Mouse (Mus musculus) kidney, postnatal 0 days (tissue): ENCODE data around the gene Fam83g. TPM values are rescaled to one million over a fixed set of nuclear protein-coding genes. Genes with fewer than 3 reads are reported as not detected.

Source experiments
- ATAC-seq: fragments of 200-750 bp; cut with Nextera tagmentation; replicated peaks from 2 replicates; pipeline ENCODE4 v1.8.0; 2017; ENCODE audit warnings: low read depth, moderate number of reproducible peaks, moderate TSS enrichment, moderate library complexity; ENCODE audit not compliant: low FRiP score
- DNase-seq: peaks from one replicate; pipeline ENCODE4 v3.0.0-alpha.2; 2016; ENCODE audit warnings: low spot score
- H3K27ac ChIP-seq: fragments of 300-500 bp; sonication (generic); 2 replicates; pipeline ENCODE4 v1.5.1; 2014; ENCODE audit warnings: mild to moderate bottlenecking
- H3K27me3 ChIP-seq: fragments of 300-500 bp; sonication (generic); 2 replicates; pipeline ENCODE4 v1.6.1; 2014; ENCODE audit warnings: low read length, mixed read lengths; ENCODE audit not compliant: insufficient read depth
- H3K36me3 ChIP-seq: fragments of 300-500 bp; sonication (generic); 2 replicates; pipeline ENCODE4 v1.6.1; 2014; ENCODE audit warnings: low read length, mixed read lengths; ENCODE audit not compliant: insufficient read depth
- H3K4me1 ChIP-seq: fragments of 300-500 bp; sonication (generic); replicated peaks from 2 replicates; pipeline ENCODE4 v1.6.1; 2014; ENCODE audit warnings: antibody characterized with exemption, low read length, mixed read lengths; ENCODE audit not compliant: insufficient read depth
- H3K4me2 ChIP-seq: fragments of 300-500 bp; sonication (generic); 2 replicates; pipeline ENCODE4 v1.6.1; 2014; ENCODE audit warnings: mild to moderate bottlenecking, low read length, moderate library complexity, mixed read lengths
- H3K4me3 ChIP-seq: fragments of 300-500 bp; sonication (generic); replicated peaks from 2 replicates; pipeline ENCODE4 v1.5.1; 2014; ENCODE audit warnings: low read depth, low read length
- H3K9ac ChIP-seq: fragments of 300-500 bp; sonication (generic); 2 replicates; pipeline ENCODE4 v1.6.1; 2014; ENCODE audit warnings: low read depth, low read length
- H3K9me3 ChIP-seq: fragments of 300-500 bp; sonication (generic); replicated peaks from 2 replicates; pipeline ENCODE4 v1.6.1; 2016; ENCODE audit warnings: low read length, inconsistent platforms, mixed read lengths
- CTCF ChIP-seq: IDR thresholded peaks from 2 replicates; pipeline ENCODE4 v1.5.1; 2016; ENCODE audit warnings: antibody characterized with exemption, low read depth, mild to moderate bottlenecking, moderate library complexity
- WGBS: fragments of 180-500 bp; shearing (Covaris S2); extraction: QIAGEN DNeasy Blood & Tissue Kit; methylation state at CpG from one replicate; pipeline ENCODE4 v1.1.7; 2014; 5-methylcytosine and 5-hydroxymethylcytosine counted together
- polyA plus RNA-seq: library from polyadenylated mRNA; unstranded; fragments of >200 nt; fragmentation: Nextera tagmentation; extraction: Ambion mirVana; gene quantifications from 2 replicates; pipeline ENCODE4 v1.2.1, GENCODE M21; 2015

Gene Fam83g
- polyA plus RNA-seq, 1 experiment from 2014 or later: 2.9 TPM

GRCm38 (mm10) chr11:61713157-61713855, 29.4 kb downstream of the Fam83g start:
- DNase-seq (peak; percentile 12), ATAC-seq (no peak)
- Histone ChIP-seq H3K9ac (no peak overlapping the region), H3K27me3 (no peaks in the 10 kb centered on the region), H3K4me3 (no peak overlapping the region), H3K27ac (no peak overlapping the region), H3K4me1 (no peaks in the 10 kb centered on the region), H3K36me3 (no peaks in the 10 kb centered on the region), H3K9me3 (no peaks in the 10 kb centered on the region), H3K4me2 (no peak overlapping the region)
- WGBS: 63% methylated on average over 15 of the region's 15 CpGs
- TF ChIP-seq CTCF: no peak

- no peaks in the 10 kb centered on the region for H3K9me3 ChIP-seq
- 47% methylated on average over 11 of the region's 11 CpGs for WGBS
- H3K36me3 ChIP-seq: no peaks in the 10 kb centered on the region
- TF ChIP-seq CTCF: peak; percentile 96
- H3K27ac ChIP-seq: no peak overlapping the region
- H3K4me2 ChIP-seq: no peak overlapping the region
- no peak overlapping the region for H3K4me3 ChIP-seq
- peak; percentile 63 for ATAC-seq
- H3K4me1 ChIP-seq: no peaks in the 10 kb centered on the region
- H3K9ac ChIP-seq: no peak overlapping the region
- DNase-seq: peak; percentile 94
- H3K27me3 ChIP-seq: no peaks in the 10 kb centered on the region
Observed at GRCm38 (mm10) chr11:61714346-61715117, 30.6 kb downstream of the Fam83g start.

- no peaks in the 10 kb centered on the region for H3K4me1 ChIP-seq
- ATAC-seq (peak; percentile 26), DNase-seq (no peak)
- H3K27me3 ChIP-seq: no peaks in the 10 kb centered on the region
- 63% methylated on average over 6 of the region's 6 CpGs for WGBS
- TF ChIP-seq CTCF: no peak
- H3K4me3 ChIP-seq: no peak overlapping the region
- no peaks in the 10 kb centered on the region for H3K9me3 ChIP-seq
- H3K27ac ChIP-seq: no peak overlapping the region
- H3K9ac ChIP-seq: no peak overlapping the region
- no peak overlapping the region for H3K4me2 ChIP-seq
- no peaks in the 10 kb centered on the region for H3K36me3 ChIP-seq
Observed at GRCm38 (mm10) chr11:61715130-61715529, 31.2 kb downstream of the Fam83g start.

GRCm38 (mm10) chr11:61717990-61718389, 34.1 kb downstream of the Fam83g start:
- 63% methylated on average over 5 of the region's 5 CpGs for WGBS
- no peak for DNase-seq

GRCm38 (mm10) chr11:61719387-61719786, 35.5 kb downstream of the Fam83g start:
- Histone ChIP-seq H3K4me3 (no peak overlapping the region), H3K36me3 (no peaks in the 10 kb centered on the region), H3K4me1 (no peaks in the 10 kb centered on the region), H3K27me3 (no peaks in the 10 kb centered on the region), H3K9ac (no peak overlapping the region), H3K4me2 (no peak overlapping the region), H3K27ac (no peak overlapping the region), H3K9me3 (no peaks in the 10 kb centered on the region)
- WGBS: 20% methylated on average over 3 of the region's 3 CpGs
- ATAC-seq (no peak), DNase-seq (no peak)
- TF ChIP-seq CTCF: no peak

More at GRCm38 (mm10) chr11:61717990-61718389, 34.1 kb downstream of the Fam83g start:
- Histone ChIP-seq H3K9ac (no peak overlapping the region), H3K27ac (no peak overlapping the region), H3K4me3 (no peak overlapping the region), H3K4me2 (no peak overlapping the region), H3K36me3 (no peaks in the 10 kb centered on the region), H3K9me3 (no peaks in the 10 kb centered on the region), H3K27me3 (no peaks in the 10 kb centered on the region), H3K4me1 (no peaks in the 10 kb centered on the region)
- ATAC-seq: no peak
- no peak for TF ChIP-seq CTCF

- no peak overlapping the region for H3K4me2 ChIP-seq
- 67% methylated on average over 8 of the region's 8 CpGs for WGBS
- TF ChIP-seq CTCF: no peak
- DNase-seq (no peak), ATAC-seq (no peak)
- no peaks in the 10 kb centered on the region for H3K9me3 ChIP-seq
- no peak overlapping the region for H3K4me3 ChIP-seq
- no peak overlapping the region for H3K9ac ChIP-seq
- H3K27ac ChIP-seq: 0 out of 2 replicates have a peak overlapping the region, but pooled peaks have one; percentile 15
- no peaks in the 10 kb centered on the region for H3K4me1 ChIP-seq
- no peaks in the 10 kb centered on the region for H3K27me3 ChIP-seq
- no peaks in the 10 kb centered on the region for H3K36me3 ChIP-seq
Observed at GRCm38 (mm10) chr11:61719826-61720225, 35.9 kb downstream of the Fam83g start.
